In genomic region chr17:86800535-86800934, GRCm38 (mm10) we compare ENCODE assay signal across 12 mouse cellular contexts. TPM values are rescaled to one million over a fixed set of nuclear protein-coding genes. Genes with fewer than 3 reads are reported as not detected.
DNase-seq lines count a peak whose midpoint lies in the region; ATAC-seq and TF ChIP-seq lines count a peak whose summit lies in the region.
"Had no signal": no experiment of that assay in that cellular context is flagged by ENCODE, and none has a peak within 500 bp of the region (broad histone marks: within the 10 kb centered on the region; RNA-seq: fewer than 3 reads in every experiment).

No protein-coding gene starts in this region.

- no peak overlapping the region for H3K4me2 ChIP-seq in heart, embryonic 14.5 days (ENCODE audit: low read length)
- H3K4me2 ChIP-seq: midbrain, embryonic 11.5 days had no signal

- H3K4me1 ChIP-seq in heart, embryonic 14.5 days (ENCODE audit: control insufficient read depth in 2 of 2, insufficient read depth in 2 of 2, low read length in 2 of 2) = peaks cover 28 to 29% of the 10 kb centered on the region in 2 experiments
- 0 out of 2 replicates have a peak, but pooled peaks cover 4% of the 10 kb centered on the region for H3K4me1 ChIP-seq in small intestine, adult 2 months (ENCODE audit: control insufficient read depth, insufficient read depth, insufficient read length, low read length)

- no peak overlapping the region for H3K9ac ChIP-seq in heart, embryonic 14.5 days (ENCODE audit: low read length)

- TF ChIP-seq CTCF in left cerebral cortex, adult 2 months (IDR thresholded peaks at IDR 0.05) = no peak
- no peak for TF ChIP-seq CTCF in small intestine, adult 2 months (IDR thresholded peaks at IDR 0.05; ENCODE audit: extremely low read depth, insufficient read length, insufficient replicate concordance, low read depth, low read length)

- intact Hi-C loops in left cerebral cortex, adult 2 months (cut with DNase I) = loop anchor here (5.0 kb wide), 1 partner anchor 43 kb away; no protein-coding TSS in a partner anchor

- ATAC-seq in heart, embryonic 14.5 days (ENCODE audit: insufficient number of reproducible peaks, insufficient read depth, low FRiP score, low read depth) = 0 out of 2 replicates have a peak, but pooled peaks have one; percentile 33
- ATAC-seq: inflammation-experienced regulatory T-cells, adult 6 months had no signal

- H3K36me3 ChIP-seq in heart, embryonic 14.5 days (ENCODE audit: control insufficient read depth, insufficient read depth, low read length) = 0 out of 2 replicates have a peak, but pooled peaks cover 6% of the 10 kb centered on the region
- H3K36me3 ChIP-seq in small intestine, adult 2 months (ENCODE audit: control insufficient read depth, insufficient read depth, low read length) = peaks cover 10% of the 10 kb centered on the region; the same call in 1 of the 2 replicates
- H3K36me3 ChIP-seq: forebrain, embryonic 10.5 days; G1E had no signal

- 61% methylated on average over 12 of the region's 12 CpGs for WGBS in heart, embryonic 14.5 days
- WGBS in small intestine, adult 2 months = 63% methylated on average over 12 of the region's 12 CpGs

- no peak overlapping the region for H3K4me3 ChIP-seq in left cerebral cortex, adult 2 months
- H3K4me3 ChIP-seq in heart, embryonic 14.5 days (ENCODE audit: control insufficient read depth in 1 of 2, insufficient read depth in 1 of 2, low read depth in 1 of 2, low read length in 2 of 2) = no peak overlapping the region
- H3K4me3 ChIP-seq in small intestine, adult 2 months (ENCODE audit: low read depth, low read length) = no peak overlapping the region
- H3K4me3 ChIP-seq: forebrain, embryonic 10.5 days had no signal

- no peak for DNase-seq in left cerebral cortex, adult 2 months (ENCODE audit: extremely low spot score in 1 of 2, low spot score in 2 of 2)
- no peak for DNase-seq in left cerebral cortex, adult 11 months (ENCODE audit: low spot score)
- peak; percentile 51 for DNase-seq in kidney, postnatal 10 days
- DNase-seq in urinary bladder, adult 18-20 months (ENCODE audit: low spot score in 2 of 2) = no peak
- DNase-seq in right cerebral cortex, postnatal 14 days = no peak
- DNase-seq: cerebellum, postnatal 36 days had no signal

- no peak for TF ChIP-seq POLR2A in small intestine, adult 2 months (IDR thresholded peaks at IDR 0.05; ENCODE audit: low read depth, low read length)

- peak overlapping the region; percentile 55 for H3K27ac ChIP-seq in left cerebral cortex, adult 2 months
- peak overlapping the region; percentile 73 to 77 for H3K27ac ChIP-seq in heart, embryonic 14.5 days (replicated peaks in 1 of 2; ENCODE audit: control insufficient read depth in 1 of 2, insufficient read depth in 1 of 2, low read depth in 2 of 2, low read length in 2 of 2)
- H3K27ac ChIP-seq in small intestine, adult 2 months (ENCODE audit: insufficient read depth, low read depth, low read length) = peak overlapping the region; percentile 7; the same call in 1 of the 2 replicates

- H3K9me3 ChIP-seq in heart, embryonic 14.5 days (ENCODE audit: control insufficient read depth, low read length) = no peaks in the 10 kb centered on the region
- H3K9me3 ChIP-seq: forebrain, embryonic 10.5 days had no signal

- H3K27me3 ChIP-seq in heart, embryonic 14.5 days (ENCODE audit: control insufficient read depth, insufficient read depth, low read length) = no peaks in the 10 kb centered on the region
- no peaks in the 10 kb centered on the region for H3K27me3 ChIP-seq in small intestine, adult 2 months (ENCODE audit: control insufficient read depth, insufficient read depth, low read length)

RNA-seq across cellular contexts. Expression of gene Epas1, which starts 47.0 kb away (rescaled TPM):
- total RNA-seq in left cerebral cortex, adult 2 months (2021) = 10 to 100 TPM; 93.6 to 97.0 TPM
- 13.7 and 15.6 TPM in 2 replicates for polyA plus RNA-seq in heart, embryonic 14.5 days (2014; fragmentation: Nextera tagmentation; extraction: Ambion mirVana)
- polyA plus RNA-seq in small intestine, adult 2 months (2012; rRNA removed) = 40.7 and 52.0 TPM in 2 replicates
- polyA plus RNA-seq: G1E had no signal

Comparison
In these comparisons a context has a peak if more than half of its experiments do, and no peak if none do; other contexts are left out.
1. H3K27ac ChIP-seq: peak in every context shown above with its lines; median percentile 75 in heart, embryonic 14.5 days; 55 in left cerebral cortex, adult 2 months; 7 in small intestine, adult 2 months.